Mouse (Mus musculus) heart, postnatal 0 days (tissue): ENCODE data around the gene Gm45785.

ENCODE experiments used
- CTCF ChIP-seq: IDR thresholded peaks from 2 replicates; pipeline ENCODE4 v1.5.1; 2016; ENCODE audit warnings: antibody characterized with exemption, control low read depth, low read depth
- EP300 ChIP-seq: IDR thresholded peaks from 2 replicates; pipeline ENCODE4 v1.6.1; 2016; ENCODE audit warnings: antibody characterized with exemption, low read depth

DNA sequence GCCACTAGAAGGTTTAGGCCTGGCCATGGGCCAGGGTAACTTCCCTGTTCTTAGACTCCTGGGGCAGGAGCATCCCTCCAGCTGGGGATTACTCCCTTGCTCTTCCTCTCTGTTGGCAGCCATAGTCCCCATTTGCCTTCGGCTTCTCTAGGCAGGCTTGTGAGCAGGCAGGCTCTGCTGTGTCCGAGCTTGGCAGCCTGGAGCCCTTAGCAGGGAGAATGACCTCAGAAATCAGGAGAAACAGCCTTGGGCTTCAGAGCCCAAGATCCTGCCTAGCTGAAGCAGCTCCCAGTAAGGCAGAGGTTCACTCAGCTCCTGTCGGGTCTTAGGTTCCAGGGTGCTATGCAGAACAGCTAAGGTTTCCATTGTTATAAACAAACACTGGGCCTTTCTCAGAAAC is 43.0 kb upstream of the Gm45785 start:
- no peak for TF ChIP-seq CTCF
- no peak for TF ChIP-seq EP300
